Mouse (Mus musculus): ENCODE measurements at regions not wholly inside any gene's neighbourhood (a gene's known extent, or its start where the extent isn't known, plus 50 kb on each side); places are given as distances from the start of the nearest gene placed in this dataset.

DNA sequence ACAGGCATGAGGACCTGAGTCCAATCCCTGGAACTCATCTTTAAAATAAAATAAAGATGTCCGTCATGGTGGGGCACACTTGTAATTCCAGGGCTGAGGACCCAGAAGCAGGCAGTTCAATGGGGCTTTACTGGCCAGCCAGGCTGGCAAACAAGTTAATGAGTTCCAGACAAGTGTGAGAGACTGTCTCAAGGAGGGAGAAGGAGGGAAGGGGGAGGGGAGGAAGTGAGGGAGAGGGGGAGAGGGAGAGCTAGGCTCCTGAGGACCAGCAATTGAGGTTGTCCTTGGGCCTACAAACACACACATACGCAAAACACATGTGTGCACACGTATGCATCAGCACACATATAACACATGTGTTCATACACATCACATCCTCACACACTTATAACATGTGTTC is 149.2 kb downstream of the Tmem132e start:
- H3K27ac ChIP-seq (ENCODE audit: low read depth, low read length): no peak overlapping the region
- DNase-seq (ENCODE audit: low spot score) (no peak), ATAC-seq (replicated peaks; ENCODE audit: low FRiP score) (no peak)
- no peaks in the 10 kb centered on the region for H3K9me3 ChIP-seq (ENCODE audit: control insufficient read depth, low read length)
- no peak overlapping the region for H3K9ac ChIP-seq (ENCODE audit: low read depth, low read length)
- H3K4me2 ChIP-seq: no peak overlapping the region
- no peak overlapping the region for H3K4me3 ChIP-seq (ENCODE audit: low read depth, low read length)
- H3K27me3 ChIP-seq (replicated peaks; ENCODE audit: control insufficient read depth, insufficient read depth, low read length): no peaks in the 10 kb centered on the region
- no peaks in the 10 kb centered on the region for H3K36me3 ChIP-seq (ENCODE audit: control insufficient read depth, insufficient read depth, low read length)
- H3K4me1 ChIP-seq (replicated peaks; ENCODE audit: control insufficient read depth, insufficient read depth, low read length): no peaks in the 10 kb centered on the region
- WGBS: 68% methylated on average over 3 of the region's 3 CpGs

DNA sequence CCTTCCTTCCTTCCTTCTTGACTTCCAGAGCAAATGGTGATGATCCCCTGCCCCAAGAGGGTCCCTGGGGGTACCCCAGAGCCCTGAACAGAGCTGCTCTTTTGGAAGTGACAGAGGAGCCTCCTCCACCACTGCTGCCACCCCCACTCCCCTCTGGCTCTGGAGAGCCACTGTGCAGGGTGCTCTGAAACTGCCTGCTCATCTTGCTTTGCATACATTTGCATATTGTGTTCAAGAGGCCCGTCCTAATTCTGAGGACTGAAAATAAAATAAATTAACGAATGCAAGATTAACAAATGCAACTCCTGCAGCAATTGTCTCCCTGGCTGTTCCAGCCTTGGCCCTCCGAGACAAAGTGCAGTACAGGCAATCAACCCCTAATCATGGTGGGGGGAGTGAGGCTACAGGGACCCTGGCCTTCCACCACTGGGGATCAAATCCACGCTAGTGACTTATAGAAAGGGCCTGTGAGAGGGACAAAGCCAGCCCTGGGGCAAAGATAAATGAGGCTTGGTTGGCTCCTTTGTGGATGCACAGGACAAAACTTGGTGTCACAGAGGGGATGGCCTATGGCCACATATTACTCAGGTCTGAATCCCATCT is 134.6 kb downstream of the Tmem132e start:
- H3K27me3 ChIP-seq (replicated peaks; ENCODE audit: control insufficient read depth, insufficient read depth, low read length): 0 out of 2 replicates have a peak, but pooled peaks cover 3% of the 10 kb centered on the region
- 44% methylated on average over 4 of the region's 4 CpGs for WGBS
- H3K27ac ChIP-seq (ENCODE audit: low read depth, low read length): no peak overlapping the region
- H3K4me1 ChIP-seq (replicated peaks; ENCODE audit: control insufficient read depth, insufficient read depth, low read length): no peaks in the 10 kb centered on the region
- ATAC-seq (replicated peaks; ENCODE audit: low FRiP score) (no peak), DNase-seq (ENCODE audit: low spot score) (no peak)
- no peaks in the 10 kb centered on the region for H3K36me3 ChIP-seq (ENCODE audit: control insufficient read depth, insufficient read depth, low read length)
- no peak overlapping the region for H3K9ac ChIP-seq (ENCODE audit: low read depth, low read length)
- no peaks in the 10 kb centered on the region for H3K9me3 ChIP-seq (ENCODE audit: control insufficient read depth, low read length)
- no peak overlapping the region for H3K4me2 ChIP-seq
- H3K4me3 ChIP-seq (ENCODE audit: low read depth, low read length): no peak overlapping the region

DNA sequence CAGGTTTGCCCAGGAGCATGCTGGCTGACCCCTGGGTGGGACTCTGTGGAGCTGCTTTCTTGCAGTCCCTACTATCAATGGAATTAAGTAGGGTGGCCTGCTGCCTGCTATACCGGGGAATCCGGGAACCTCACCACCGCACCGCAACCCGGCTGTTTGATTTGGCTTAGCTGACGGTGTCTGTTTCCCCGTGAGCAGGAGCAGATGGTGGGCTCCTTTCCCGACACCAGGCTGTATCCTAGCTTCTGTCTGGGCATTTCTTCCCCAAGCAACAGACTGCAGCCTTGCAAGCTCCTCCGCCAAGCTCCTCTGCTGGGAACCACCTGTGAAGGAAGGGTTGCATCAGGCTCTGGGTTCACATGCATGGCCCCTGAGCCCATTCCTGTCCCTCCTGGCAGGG is 132.7 kb downstream of the Tmem132e start:
- Histone ChIP-seq H3K27me3 (replicated peaks; ENCODE audit: control insufficient read depth, insufficient read depth, low read length) (0 out of 2 replicates have a peak, but pooled peaks cover 3% of the 10 kb centered on the region), H3K36me3 (ENCODE audit: control insufficient read depth, insufficient read depth, low read length) (no peaks in the 10 kb centered on the region), H3K4me2 (no peak overlapping the region), H3K9ac (ENCODE audit: low read depth, low read length) (no peak overlapping the region), H3K4me3 (ENCODE audit: low read depth, low read length) (no peak overlapping the region), H3K4me1 (replicated peaks; ENCODE audit: control insufficient read depth, insufficient read depth, low read length) (no peaks in the 10 kb centered on the region), H3K9me3 (ENCODE audit: control insufficient read depth, low read length) (no peaks in the 10 kb centered on the region), H3K27ac (ENCODE audit: low read depth, low read length) (no peak overlapping the region)
- DNase-seq (ENCODE audit: low spot score) (no peak), ATAC-seq (replicated peaks; ENCODE audit: low FRiP score) (no peak)
- WGBS: 70% methylated on average over 9 of the region's 9 CpGs

DNA sequence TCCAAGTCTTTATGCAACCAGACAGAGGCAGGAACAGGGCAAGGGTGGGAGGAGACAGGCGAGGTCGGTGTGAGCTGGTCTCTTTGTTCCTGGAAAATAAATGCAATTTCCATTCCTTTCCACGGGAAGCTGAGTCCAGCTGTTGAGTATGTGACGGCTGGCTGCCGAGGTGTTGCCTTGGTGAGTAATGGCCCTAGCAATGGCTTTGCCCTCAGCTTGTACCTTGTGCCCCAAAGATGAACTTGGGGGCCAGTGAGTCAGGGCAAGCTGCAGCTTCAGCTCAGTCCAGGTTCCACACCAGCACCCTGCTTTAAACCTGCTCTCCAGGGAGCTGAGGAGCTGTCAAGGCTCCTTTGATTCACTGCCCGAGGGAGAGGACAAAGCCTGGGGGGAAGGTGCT is 130.0 kb downstream of the Tmem132e start:
- DNase-seq (ENCODE audit: low spot score): no peak

DNA sequence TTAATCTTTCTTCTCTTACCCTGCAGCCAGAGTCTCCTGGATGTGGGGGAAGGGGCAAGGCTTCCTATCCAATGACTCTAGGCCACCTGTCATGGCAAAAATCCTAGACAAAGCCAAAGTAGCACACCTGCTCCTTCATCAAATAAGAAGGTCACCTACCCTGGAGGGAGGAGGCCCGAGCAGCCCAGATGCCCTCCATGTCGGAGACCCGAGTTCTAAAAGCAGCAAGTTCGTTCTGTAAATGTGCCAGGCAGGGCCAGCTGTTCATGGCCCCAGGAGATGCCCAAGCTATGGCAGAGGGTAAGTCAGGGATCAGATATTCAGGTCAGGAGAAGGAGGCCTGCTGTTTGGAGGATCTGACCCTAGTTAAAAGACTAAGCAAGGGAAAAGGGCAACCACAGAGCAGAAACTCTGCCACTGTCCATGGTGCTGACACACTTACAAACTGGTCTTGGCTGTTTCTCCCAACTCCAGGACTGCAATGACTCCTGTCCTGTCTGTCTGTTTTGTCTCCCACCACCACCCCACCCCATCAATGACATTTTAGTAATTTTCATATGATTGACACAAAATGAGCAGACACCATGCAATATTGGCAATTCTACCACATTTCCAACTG is 125.9 kb downstream of the Tmem132e start:
- Histone ChIP-seq H3K4me1 (replicated peaks; ENCODE audit: control insufficient read depth, insufficient read depth, low read length) (no peaks in the 10 kb centered on the region), H3K9ac (ENCODE audit: low read depth, low read length) (no peak overlapping the region), H3K27me3 (replicated peaks; ENCODE audit: control insufficient read depth, insufficient read depth, low read length) (no peaks in the 10 kb centered on the region), H3K36me3 (ENCODE audit: control insufficient read depth, insufficient read depth, low read length) (no peaks in the 10 kb centered on the region), H3K27ac (ENCODE audit: low read depth, low read length) (no peak overlapping the region), H3K4me3 (ENCODE audit: low read depth, low read length) (no peak overlapping the region), H3K9me3 (ENCODE audit: control insufficient read depth, low read length) (no peaks in the 10 kb centered on the region), H3K4me2 (no peak overlapping the region)
- no peak for ATAC-seq (replicated peaks; ENCODE audit: low FRiP score)
- 84% methylated on average over 4 of the region's 4 CpGs for WGBS
- DNase-seq (ENCODE audit: low spot score): peak; percentile 36

More for the DNA sequence above, 130.0 kb downstream of the Tmem132e start:
- 38% methylated on average over 6 of the region's 6 CpGs for WGBS
- ATAC-seq (replicated peaks; ENCODE audit: low FRiP score): no peak
- 0 out of 2 replicates have a peak, but pooled peaks cover 3% of the 10 kb centered on the region for H3K27me3 ChIP-seq (replicated peaks; ENCODE audit: control insufficient read depth, insufficient read depth, low read length)
- no peaks in the 10 kb centered on the region for H3K36me3 ChIP-seq (ENCODE audit: control insufficient read depth, insufficient read depth, low read length)
- H3K4me2 ChIP-seq: no peak overlapping the region
- no peak overlapping the region for H3K4me3 ChIP-seq (ENCODE audit: low read depth, low read length)
- no peak overlapping the region for H3K27ac ChIP-seq (ENCODE audit: low read depth, low read length)
- no peaks in the 10 kb centered on the region for H3K4me1 ChIP-seq (replicated peaks; ENCODE audit: control insufficient read depth, insufficient read depth, low read length)
- no peaks in the 10 kb centered on the region for H3K9me3 ChIP-seq (ENCODE audit: control insufficient read depth, low read length)
- H3K9ac ChIP-seq (ENCODE audit: low read depth, low read length): no peak overlapping the region

DNA sequence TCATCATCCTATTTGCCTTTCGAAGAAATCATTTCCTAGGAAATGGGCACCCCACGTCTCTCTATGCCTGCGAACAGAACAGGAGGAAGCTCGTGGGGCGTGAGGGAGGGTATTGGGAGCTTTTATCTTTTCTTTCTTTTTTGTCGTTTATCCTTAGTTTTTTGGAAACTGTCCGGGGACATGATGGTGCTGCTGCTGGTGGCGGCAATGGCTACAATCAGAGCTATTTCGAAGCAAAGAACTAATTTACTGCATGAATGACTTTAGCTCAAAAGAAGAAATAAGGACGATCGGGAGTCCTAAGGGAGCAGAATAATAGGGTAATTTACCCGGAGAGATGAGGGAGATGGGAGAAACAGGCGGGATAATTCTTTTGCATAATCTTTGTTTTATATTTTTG is 119.9 kb downstream of the Tmem132e start:
- 72% methylated on average over 13 of the region's 13 CpGs for WGBS
- Histone ChIP-seq H3K27me3 (replicated peaks; ENCODE audit: control insufficient read depth, insufficient read depth, low read length) (no peaks in the 10 kb centered on the region), H3K27ac (ENCODE audit: low read depth, low read length) (no peak overlapping the region), H3K4me2 (no peak overlapping the region), H3K9ac (ENCODE audit: low read depth, low read length) (no peak overlapping the region), H3K4me3 (ENCODE audit: low read depth, low read length) (no peak overlapping the region), H3K9me3 (ENCODE audit: control insufficient read depth, low read length) (no peaks in the 10 kb centered on the region), H3K36me3 (ENCODE audit: control insufficient read depth, insufficient read depth, low read length) (no peaks in the 10 kb centered on the region), H3K4me1 (replicated peaks; ENCODE audit: control insufficient read depth, insufficient read depth, low read length) (no peaks in the 10 kb centered on the region)
- ATAC-seq (replicated peaks; ENCODE audit: low FRiP score) (no peak), DNase-seq (ENCODE audit: low spot score) (no peak)
